Mouse (Mus musculus): ENCODE results near the gene Dbi.

The Dbi gene

GRCm38 (mm10) chr1:120122634-120123383 is 1.9 kb upstream of the Dbi start:
- no peak for DNase-seq (ENCODE audit: extremely low read depth, insufficient read length, low spot score)

- DNase-seq (ENCODE audit: extremely low read depth, insufficient read length, low spot score) = no peak
Measured at GRCm38 (mm10) chr1:120121930-120122530, 1.2 kb upstream of the Dbi start.

GRCm38 (mm10) chr1:120120141-120120968 is 523 bp downstream of the Dbi start:
- DNase-seq (ENCODE audit: extremely low read depth, insufficient read length, low spot score) = peak; percentile 69

GRCm38 (mm10) chr1:120119389-120119788 is 1.5 kb downstream of the Dbi start:
- DNase-seq (ENCODE audit: extremely low read depth, insufficient read length, low spot score) = no peak

GRCm38 (mm10) chr1:120118854-120119253 is 2.0 kb downstream of the Dbi start:
- no peak for DNase-seq (ENCODE audit: extremely low read depth, insufficient read length, low spot score)

- no peak for DNase-seq (ENCODE audit: extremely low read depth, insufficient read length, low spot score)
Measured at GRCm38 (mm10) chr1:120116106-120116505, 4.8 kb downstream of the Dbi start.

GRCm38 (mm10) chr1:120115671-120116081 is 5.2 kb downstream of the Dbi start:
- DNase-seq (ENCODE audit: extremely low read depth, insufficient read length, low spot score) = no peak

GRCm38 (mm10) chr1:120112251-120113187 is 8.4 kb downstream of the Dbi start:
- DNase-seq (ENCODE audit: extremely low read depth, insufficient read length, low spot score) = no peak

GRCm38 (mm10) chr1:120111766-120112165 is 9.1 kb downstream of the Dbi start:
- DNase-seq (ENCODE audit: extremely low read depth, insufficient read length, low spot score) = no peak

- DNase-seq (ENCODE audit: extremely low read depth, insufficient read length, low spot score) = no peak
Measured at GRCm38 (mm10) chr1:120109741-120110432, 11.0 kb downstream of the Dbi start.

- DNase-seq (ENCODE audit: extremely low read depth, insufficient read length, low spot score) = no peak
Measured at GRCm38 (mm10) chr1:120105556-120105959, 15.3 kb downstream of the Dbi start.

- no peak for DNase-seq (ENCODE audit: extremely low read depth, insufficient read length, low spot score)
Measured at GRCm38 (mm10) chr1:120101227-120101609, 19.7 kb downstream of the Dbi start.

- no peak for DNase-seq (ENCODE audit: extremely low read depth, insufficient read length, low spot score)
Measured at GRCm38 (mm10) chr1:120100456-120101226, 20.2 kb downstream of the Dbi start.

GRCm38 (mm10) chr1:120099483-120099882 is 21.4 kb downstream of the Dbi start:
- DNase-seq (ENCODE audit: extremely low read depth, insufficient read length, low spot score) = peak; percentile 72

- DNase-seq (ENCODE audit: extremely low read depth, insufficient read length, low spot score) = no peak
Measured at GRCm38 (mm10) chr1:120098327-120098726, 22.6 kb downstream of the Dbi start.

GRCm38 (mm10) chr1:120094920-120095319 is 26.0 kb downstream of the Dbi start:
- no peak for DNase-seq (ENCODE audit: extremely low read depth, insufficient read length, low spot score)

- peak; percentile 64 for DNase-seq (ENCODE audit: extremely low read depth, insufficient read length, low spot score)
Measured at GRCm38 (mm10) chr1:120093482-120094134, 27.3 kb downstream of the Dbi start.

GRCm38 (mm10) chr1:120090880-120091570 is 29.9 kb downstream of the Dbi start:
- no peak for DNase-seq (ENCODE audit: extremely low read depth, insufficient read length, low spot score)

Data from 3134 (cell line).